Mouse (Mus musculus) ES-E14 (cell line): ENCODE measurements around the gene Nampt. TPM values are rescaled to one million over a fixed set of nuclear protein-coding genes. Genes with fewer than 3 reads are reported as not detected.

Experiments
- DNase-seq: peaks from one replicate; pipeline ENCODE4 v3.0.0-alpha.2; 2013; ENCODE audit warnings: low read depth, low spot score
- H3K27ac ChIP-seq: 2 replicates; pipeline ENCODE4 v1.5.1; 2012; ENCODE audit warnings: low read depth, mild to moderate bottlenecking, low read length, moderate library complexity, mixed read lengths; ENCODE audit not compliant: poor library complexity, insufficient read depth, severe bottlenecking
- H3K36me3 ChIP-seq: 2 replicates; pipeline ENCODE4 v1.6.1; 2012; ENCODE audit warnings: mild to moderate bottlenecking, low read length, moderate library complexity, mixed read lengths; ENCODE audit not compliant: control insufficient read depth, poor library complexity, insufficient read depth, severe bottlenecking
- H3K4me1 ChIP-seq, 2 experiments: fragments of 150-350 bp in 1 of 2; sonication (generic) in 1 of 2; 2 replicates each; pipeline ENCODE4 v1.6.1; 2012; ENCODE audit warnings: low read length in 2 of 2, mild to moderate bottlenecking in 1 of 2, mixed read lengths in 1 of 2; ENCODE audit not compliant: control insufficient read depth in 2 of 2, insufficient read depth in 2 of 2, poor library complexity in 1 of 2
- H3K4me3 ChIP-seq, 2 experiments: fragments of 150-350 bp in 1 of 2; sonication (generic) in 1 of 2; 2 replicates each; pipeline ENCODE4 v1.5.1; 2012; ENCODE audit warnings: low read length in 2 of 2, low read depth in 1 of 2, mild to moderate bottlenecking in 1 of 2, mixed read lengths in 1 of 2; ENCODE audit not compliant: insufficient read depth in 1 of 2, poor library complexity in 1 of 2, severe bottlenecking in 1 of 2
- H3K9ac ChIP-seq: 2 replicates; pipeline ENCODE4 v1.6.1; 2012; ENCODE audit warnings: low read depth, mild to moderate bottlenecking, low read length, mixed read lengths; ENCODE audit not compliant: poor library complexity, insufficient read depth, severe bottlenecking
- H3K9me3 ChIP-seq: fragments of 150-350 bp; sonication (generic); 2 replicates; pipeline ENCODE4 v1.6.1; 2012; ENCODE audit warnings: low read depth, mild to moderate bottlenecking, low read length; ENCODE audit not compliant: control insufficient read depth, insufficient read depth
- CHD2 ChIP-seq: IDR thresholded peaks from 2 replicates; pipeline ENCODE4 v1.6.1; 2014; ENCODE audit warnings: mild to moderate bottlenecking, low read depth, low read length, inconsistent platforms
- HCFC1 ChIP-seq: IDR thresholded peaks from 2 replicates; pipeline ENCODE4 v1.6.1; 2012; ENCODE audit warnings: low read length, inconsistent platforms, borderline replicate concordance; ENCODE audit not compliant: insufficient read depth
- MAFK ChIP-seq: IDR thresholded peaks from 2 replicates; pipeline ENCODE4 v1.6.1; 2014; ENCODE audit warnings: mild to moderate bottlenecking, low read depth, low read length, inconsistent platforms; ENCODE audit not compliant: insufficient read depth
- ZC3H11A ChIP-seq: IDR thresholded peaks from 2 replicates; pipeline ENCODE4 v1.6.1; 2012; ENCODE audit warnings: low read depth, mild to moderate bottlenecking, inconsistent platforms, low read length, borderline replicate concordance
- ZNF384 ChIP-seq: IDR thresholded peaks from 2 replicates; pipeline ENCODE4 v1.6.1; 2012; ENCODE audit warnings: low read depth, low read length, inconsistent platforms
- in situ Hi-C, 2 experiments: fragments of 600-800 bp; cut with MboI; formaldehyde crosslinking; loops; one replicate each; pipeline ENCODE4 v1.15.1; 2025; ENCODE audit warnings: low sequenced_read_pairs in 2 of 2, inconsistent platforms in 1 of 2; ENCODE audit not compliant: unreplicated experiment in 2 of 2
- total RNA-seq: library from RNA; depleted of rRNA; stranded (reverse); fragments of 300-350 nt; gene quantifications from 2 replicates; pipeline ENCODE4 v1.2.3, GENCODE M21; 2012

Gene Nampt
- total RNA-seq, 1 experiment = 48.9 TPM

DNA sequence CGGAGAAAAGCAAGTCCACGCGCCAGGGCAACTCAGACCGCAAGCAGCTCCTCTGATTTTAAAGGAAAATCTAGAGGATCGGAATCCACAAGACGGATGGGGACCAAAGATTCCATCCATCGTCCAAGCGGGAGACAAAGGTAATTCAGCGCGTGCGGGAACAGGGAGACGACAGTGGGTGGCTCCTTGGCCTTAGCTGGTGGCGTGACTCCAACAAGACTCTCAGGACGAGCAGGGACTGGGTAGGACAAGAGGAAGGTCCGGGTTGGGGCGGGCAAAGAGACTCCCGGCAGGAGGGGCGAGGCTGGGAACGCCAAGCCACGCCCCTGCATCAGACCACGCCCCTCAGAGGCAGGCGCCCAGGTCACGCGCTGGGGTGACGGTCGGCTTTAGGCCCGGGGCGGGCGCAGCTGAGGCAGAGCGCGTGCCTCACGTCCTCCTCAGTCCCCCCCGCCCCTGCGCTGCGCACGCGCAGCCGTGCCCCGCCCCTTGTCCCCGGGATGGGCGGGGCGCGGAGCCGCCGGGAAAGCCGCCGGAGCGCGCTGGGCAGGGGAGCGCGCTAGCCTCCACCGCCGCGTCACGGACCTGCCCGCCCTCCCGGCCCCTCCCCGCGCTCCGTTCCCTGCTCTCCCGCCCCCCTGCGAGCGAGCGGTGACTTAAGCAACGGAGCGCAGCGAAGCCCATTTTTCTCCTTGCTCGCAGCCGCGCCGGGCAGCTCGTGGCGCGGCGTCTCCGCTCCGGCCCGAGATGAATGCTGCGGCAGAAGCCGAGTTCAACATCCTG lies 669 bp downstream of the Nampt start:
- Histone ChIP-seq H3K27ac (peak overlapping the region; percentile 96), H3K9ac (peak overlapping the region; percentile 99), H3K4me3 (peak overlapping the region; percentile 99 to 100), H3K4me1 (peaks cover 3 to 6% of the 10 kb centered on the region in 2 experiments; a peak in 3 of 4 replicates), H3K36me3 (0 out of 2 replicates have a peak, but pooled peaks cover 2% of the 10 kb centered on the region), H3K9me3 (no peaks in the 10 kb centered on the region)
- TF ChIP-seq HCFC1 (peak; percentile 30; the same call in 1 of the 2 replicates), CHD2 (no peak)
- in situ Hi-C loops = no loop called here
- DNase-seq = peak; percentile 92

DNA sequence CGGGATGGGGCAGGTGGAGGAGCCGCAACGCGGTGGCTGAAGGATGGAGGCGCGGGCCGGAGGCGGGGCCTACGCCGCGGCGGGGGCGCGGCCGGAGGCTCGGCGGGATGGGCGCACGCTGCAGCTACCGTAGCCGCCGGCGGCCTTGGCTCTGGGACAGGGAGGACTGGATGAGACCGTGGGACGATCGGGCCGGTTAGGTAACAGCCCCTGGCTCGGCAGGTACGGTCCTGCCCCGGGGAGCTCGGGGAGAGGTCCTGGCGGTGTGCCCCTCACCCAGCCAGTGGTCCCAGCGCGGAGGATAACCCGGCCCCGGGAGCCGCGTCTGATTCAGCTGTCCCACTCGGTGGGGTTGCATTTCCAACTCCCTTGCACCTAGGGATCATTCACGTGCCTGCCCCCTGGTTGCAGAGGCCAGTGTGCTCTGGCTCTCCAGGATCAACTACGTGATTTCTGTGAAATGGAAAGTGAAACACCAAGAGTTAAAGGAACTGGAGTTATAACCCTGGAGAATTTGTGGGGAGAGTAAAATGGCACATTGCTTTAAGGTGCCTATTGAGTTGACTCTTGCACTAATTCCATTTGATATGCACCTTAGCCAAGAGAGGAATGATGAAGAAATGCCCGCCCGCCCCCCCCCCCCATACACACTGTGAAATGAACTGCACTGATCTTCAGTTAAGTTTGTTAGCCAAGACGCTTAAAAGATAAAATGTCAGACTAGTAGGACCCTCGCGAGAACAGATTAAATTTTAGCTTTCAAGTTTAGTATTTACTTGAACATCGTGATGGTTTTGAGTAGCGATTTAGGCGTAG lies 1.6 kb downstream of the Nampt start:
- Histone ChIP-seq H3K27ac (peak overlapping the region; percentile 96), H3K4me1 (peaks cover 7 to 12% of the 10 kb centered on the region in 2 experiments; a peak in 3 of 4 replicates), H3K36me3 (peaks cover 3% of the 10 kb centered on the region; the same call in 1 of the 2 replicates), H3K9ac (peak overlapping the region; percentile 99), H3K9me3 (no peaks in the 10 kb centered on the region), H3K4me3 (peak overlapping the region; percentile 99 to 100)
- in situ Hi-C loops = no loop called here
- peak; percentile 38 for DNase-seq
- TF ChIP-seq MAFK = no peak
- peak; percentile 48; the same call in 1 of the 2 replicates for TF ChIP-seq CHD2

DNA sequence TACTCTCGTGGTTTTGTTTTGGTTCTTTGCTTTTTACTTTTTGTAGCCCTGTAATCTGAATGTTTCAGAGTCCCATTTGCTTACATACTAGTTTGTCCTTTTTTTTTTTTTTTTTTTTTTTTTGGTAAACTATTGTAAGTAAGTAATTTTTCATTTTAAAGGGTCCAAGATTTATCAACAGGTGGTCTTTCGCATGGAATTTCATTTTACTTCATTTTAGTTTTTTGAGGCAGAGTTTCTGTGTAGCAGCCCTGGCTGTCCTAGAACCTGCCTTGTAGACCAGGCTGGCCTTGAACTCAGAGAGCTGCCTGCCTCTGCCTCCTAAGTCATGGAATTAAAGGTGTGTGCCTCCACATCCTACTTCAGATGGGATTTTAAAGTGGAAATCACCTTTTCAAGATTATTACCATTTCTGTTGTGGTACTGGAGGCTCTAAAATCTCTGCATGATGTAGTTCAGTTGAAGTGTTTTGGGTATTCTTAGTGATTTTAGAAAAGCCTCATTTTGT lies 2.2 kb downstream of the Nampt start:
- peak overlapping the region; percentile 51; the same call in 1 of the 2 replicates for H3K9ac ChIP-seq
- peak overlapping the region; percentile 99 to 100 for H3K4me3 ChIP-seq
- in situ Hi-C loops = no loop called here
- H3K9me3 ChIP-seq = no peaks in the 10 kb centered on the region
- peaks cover 9 to 13% of the 10 kb centered on the region in 2 experiments; a peak in 3 of 4 replicates for H3K4me1 ChIP-seq
- H3K36me3 ChIP-seq = peaks cover 3% of the 10 kb centered on the region; the same call in 1 of the 2 replicates
- TF ChIP-seq ZNF384 (peak; percentile 82), HCFC1 (no peak)
- no peak overlapping the region; the same call in 1 of the 2 replicates for H3K27ac ChIP-seq
- DNase-seq = no peak

DNA sequence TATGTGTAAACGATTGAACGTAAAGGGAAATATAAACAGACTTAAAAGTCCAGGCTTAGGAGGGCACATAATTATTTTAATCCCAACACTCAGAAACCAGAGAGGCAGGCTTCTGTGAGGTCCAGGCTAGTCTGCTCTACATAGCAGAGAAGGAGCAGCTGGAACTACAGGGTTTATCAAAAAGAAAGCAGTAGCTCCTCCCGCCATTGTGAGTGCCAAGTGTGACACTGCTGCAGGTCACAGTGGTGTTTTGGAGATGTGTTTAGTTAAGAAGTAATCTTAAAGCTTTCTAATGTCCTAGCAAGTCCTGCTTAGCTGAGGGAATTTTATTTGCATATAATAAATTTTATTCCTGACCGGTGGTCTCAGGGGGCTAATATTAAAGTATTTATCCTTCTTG lies 2.7 kb downstream of the Nampt start:
- peak overlapping the region; percentile 50; the same call in 1 of the 2 replicates for H3K9ac ChIP-seq
- H3K9me3 ChIP-seq = no peaks in the 10 kb centered on the region
- peak overlapping the region in 1 of 2 experiments; percentile 99; a peak in 2 of 4 replicates for H3K4me3 ChIP-seq
- in situ Hi-C loops = no loop called here
- peaks cover 3% of the 10 kb centered on the region; the same call in 1 of the 2 replicates for H3K36me3 ChIP-seq
- peaks cover 9 to 13% of the 10 kb centered on the region in 2 experiments; a peak in 3 of 4 replicates for H3K4me1 ChIP-seq
- no peak for DNase-seq
- no peak for TF ChIP-seq ZNF384
- no peak for TF ChIP-seq ZC3H11A
- no peak for TF ChIP-seq MAFK
- no peak for TF ChIP-seq HCFC1
- TF ChIP-seq CHD2 = no peak
- H3K27ac ChIP-seq = no peak overlapping the region
